Mouse (Mus musculus): ENCODE measurements around the gene Arcn1.

GRCm38 (mm10) chr9:44691671-44692520, 75.7 kb downstream of the Arcn1 start:
- TF ChIP-seq MAX (IDR thresholded peaks at IDR 0.05) (no peak), CTCF (IDR thresholded peaks at IDR 0.05; ENCODE audit: control insufficient read depth, insufficient read depth, insufficient read length) (no peak), CEBPB (IDR thresholded peaks at IDR 0.05; ENCODE audit: low read depth) (no peak), USF1 (IDR thresholded peaks at IDR 0.05; ENCODE audit: low read depth) (no peak), MYOD1 (IDR thresholded peaks at IDR 0.05; ENCODE audit: control insufficient read depth, insufficient read length, low read depth) (no peak), FOSL1 (IDR thresholded peaks at IDR 0.05; ENCODE audit: insufficient read depth, low read length, poor library complexity, severe bottlenecking) (no peak), MYOG (IDR thresholded peaks at IDR 0.05; ENCODE audit: control insufficient read depth, extremely low read depth, insufficient read length) (no peak)

Data from C2C12 (cell line).